Mouse (Mus musculus) heart, adult 2 months (tissue): ENCODE measurements around the gene Gucd1.

ENCODE experiments used
- CTCF ChIP-seq: fragments of 200-600 bp; IDR thresholded peaks from 2 replicates; pipeline ENCODE4 v1.8.1; 2022; ENCODE audit warnings: antibody characterized with exemption, mild to moderate bottlenecking, moderate library complexity
- POLR2A ChIP-seq: fragments of 200-500 bp; IDR thresholded peaks from 2 replicates; pipeline ENCODE4 v1.6.1; 2011; ENCODE audit warnings: mild to moderate bottlenecking, low read depth, low read length, control low read depth; ENCODE audit not compliant: insufficient read depth

GRCm38 (mm10) chr10:75324391-75324790 is 193.4 kb downstream of the Gucd1 start:
- no peak for TF ChIP-seq CTCF
- no peak for TF ChIP-seq POLR2A
